Mouse (Mus musculus): Measurements from ENCODE around the gene Phlpp1. TPM values are rescaled to one million over a fixed set of nuclear protein-coding genes. Genes with fewer than 3 reads are reported as not detected.

Gene Phlpp1
- 1.1 and 1.3 TPM in 2 replicates for polyA plus RNA-seq (2012; rRNA removed)

GRCm38 (mm10) chr1:106171241-106172220, at the start of gene Phlpp1:
TSS of gene Phlpp1 (plus strand) at chr1:106171752.

Other genes with a start within 250 kb of the Phlpp1 start
- gene Zcchc2, start 181.3 kb upstream of the Phlpp1 start, polyA plus RNA-seq (2012; rRNA removed), result 4.2 and 4.7 TPM in 2 replicates